Mouse (Mus musculus): ENCODE measurements around the gene Crisp2. TPM values are rescaled to one million over a fixed set of nuclear protein-coding genes. Genes with fewer than 3 reads are reported as not detected.
"Not testable (repeated sequence)": the region's sequence is repeated elsewhere in the genome, so short reads cannot be mapped to it uniquely, and the experiment has no call there.

The Crisp2 gene
- total RNA-seq, 2 experiments from 2014 or later: not detected

DNA sequence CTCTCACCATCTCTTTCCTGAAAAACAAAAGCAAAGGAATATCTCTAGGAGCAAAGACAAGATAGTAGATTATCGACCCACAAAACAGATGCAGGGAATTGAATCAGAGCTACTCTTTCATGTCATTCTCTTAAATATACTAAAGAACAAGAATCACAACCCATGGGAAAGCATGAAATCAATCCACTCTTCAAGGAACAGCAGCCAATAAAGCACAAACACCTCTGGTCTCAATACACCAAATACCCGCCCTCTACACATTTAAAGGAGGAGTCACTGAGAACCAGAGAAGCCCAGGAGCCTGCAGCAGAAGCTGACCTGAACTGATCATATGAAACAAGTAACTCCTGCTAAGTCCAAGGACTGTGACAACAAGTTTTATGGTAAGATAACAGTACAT is 80.0 kb downstream of the Crisp2 start, which contains the start of gene Esp1:
Gene Esp1, plus strand, starts transcription at position 301 of the 400 bp plus-strand sequence.
- no peak for DNase-seq
- intact Hi-C loops (cut with DNase I; ENCODE audit: low total_unique reads): no loop called here

DNA sequence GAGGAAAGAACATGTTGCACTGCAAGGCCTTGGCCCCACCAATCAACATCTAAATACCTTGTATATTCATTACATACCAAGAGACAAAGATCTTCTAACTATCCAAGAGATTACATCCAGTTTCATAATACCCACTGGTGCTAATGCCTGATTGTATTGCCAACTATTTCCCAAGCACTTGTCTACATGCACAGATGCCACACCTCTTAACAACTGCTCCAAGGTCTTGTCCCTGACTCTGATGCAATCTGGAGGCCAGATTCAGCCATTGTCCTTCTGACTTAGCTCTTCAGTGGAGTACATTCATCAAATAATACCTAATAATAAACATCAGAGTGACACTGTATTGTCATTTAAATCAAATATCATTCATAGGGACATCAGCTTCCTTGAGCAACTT is 89.7 kb downstream of the Crisp2 start:
- intact Hi-C loops (cut with DNase I; ENCODE audit: low total_unique reads); DNase-seq: not testable (repeated sequence)

DNA sequence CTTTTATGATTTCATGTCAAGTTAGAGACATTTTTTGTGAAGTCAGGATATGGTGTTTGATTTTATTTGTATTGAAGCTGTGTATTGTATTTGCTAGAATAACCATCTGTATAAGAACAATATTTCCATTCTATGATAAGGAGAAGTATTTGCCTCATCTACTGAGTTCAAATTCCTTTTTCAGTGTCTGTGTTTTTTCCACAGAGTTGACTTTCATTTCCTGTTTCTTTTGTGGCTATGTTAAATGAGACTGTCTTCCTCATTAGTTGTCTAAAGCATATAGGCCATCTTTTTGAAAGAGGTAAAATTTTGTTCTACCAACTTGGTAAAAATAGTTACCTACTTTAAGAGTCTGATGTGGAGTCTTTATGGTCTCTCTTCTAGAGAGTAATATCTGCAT is 90.5 kb downstream of the Crisp2 start:
- intact Hi-C loops (cut with DNase I; ENCODE audit: low total_unique reads): no loop called here
- no peak for DNase-seq

Other genes starting within 250 kb of the Crisp2 start
- gene Esp6, start 245.5 kb downstream of the Crisp2 start, total RNA-seq (2021): not detected
- not detected for gene Esp4, start 208.4 kb downstream of the Crisp2 start, total RNA-seq (2021)
- gene Esp3, start 174.9 kb downstream of the Crisp2 start, total RNA-seq (2021): not detected
- gene Esp1, start 79.9 kb downstream of the Crisp2 start, total RNA-seq (2021): not detected
- not detected for gene Rhag, start 4.1 kb upstream of the Crisp2 start, total RNA-seq (2021)
- gene 9130008F23Rik, start 73.6 kb upstream of the Crisp2 start, total RNA-seq (2021): under 1 TPM; 0.08 to 0.31 TPM
- not detected for gene Glyatl3, start 107.3 kb upstream of the Crisp2 start, total RNA-seq (2021)
- gene Mut, start 127.7 kb upstream of the Crisp2 start, total RNA-seq (2021): 10 to 100 TPM; 51.1 to 54.8 TPM
- 1 to 10 TPM; 4.5 to 4.7 TPM for gene Cenpq, start 128.0 kb upstream of the Crisp2 start, total RNA-seq (2021)

Data from gastrocnemius, postnatal 14 days (tissue).